Mouse (Mus musculus): Measurements from ENCODE around the gene Gabrb1. TPM values are rescaled to one million over a fixed set of nuclear protein-coding genes. Genes with fewer than 3 reads are reported as not detected.

Gene Gabrb1
- polyA plus RNA-seq, 1 experiment from 2014 or later = 0.89 TPM

- H3K27ac ChIP-seq (replicated peaks) = no peak overlapping the region
- H3K4me3 ChIP-seq (replicated peaks) = peak overlapping the region; percentile 51
- 0 out of 2 replicates have a peak, but pooled peaks cover 5% of the 10 kb centered on the region for H3K27me3 ChIP-seq
- H3K9ac ChIP-seq = no peak overlapping the region
- H3K4me1 ChIP-seq = peaks cover 17% of the 10 kb centered on the region
- no peaks in the 10 kb centered on the region for H3K9me3 ChIP-seq (replicated peaks)
- ATAC-seq (ENCODE audit: insufficient number of reproducible peaks, low FRiP score, low TSS enrichment, low read depth) = no peak
- peak overlapping the region; percentile 80 for H3K4me2 ChIP-seq (replicated peaks)
- no peaks in the 10 kb centered on the region for H3K36me3 ChIP-seq
- WGBS = 1% methylated on average over 19 of the region's 19 CpGs
Observed at GRCm38 (mm10) chr5:71699696-71700467, 42.0 kb downstream of the Gabrb1 start.

DNA sequence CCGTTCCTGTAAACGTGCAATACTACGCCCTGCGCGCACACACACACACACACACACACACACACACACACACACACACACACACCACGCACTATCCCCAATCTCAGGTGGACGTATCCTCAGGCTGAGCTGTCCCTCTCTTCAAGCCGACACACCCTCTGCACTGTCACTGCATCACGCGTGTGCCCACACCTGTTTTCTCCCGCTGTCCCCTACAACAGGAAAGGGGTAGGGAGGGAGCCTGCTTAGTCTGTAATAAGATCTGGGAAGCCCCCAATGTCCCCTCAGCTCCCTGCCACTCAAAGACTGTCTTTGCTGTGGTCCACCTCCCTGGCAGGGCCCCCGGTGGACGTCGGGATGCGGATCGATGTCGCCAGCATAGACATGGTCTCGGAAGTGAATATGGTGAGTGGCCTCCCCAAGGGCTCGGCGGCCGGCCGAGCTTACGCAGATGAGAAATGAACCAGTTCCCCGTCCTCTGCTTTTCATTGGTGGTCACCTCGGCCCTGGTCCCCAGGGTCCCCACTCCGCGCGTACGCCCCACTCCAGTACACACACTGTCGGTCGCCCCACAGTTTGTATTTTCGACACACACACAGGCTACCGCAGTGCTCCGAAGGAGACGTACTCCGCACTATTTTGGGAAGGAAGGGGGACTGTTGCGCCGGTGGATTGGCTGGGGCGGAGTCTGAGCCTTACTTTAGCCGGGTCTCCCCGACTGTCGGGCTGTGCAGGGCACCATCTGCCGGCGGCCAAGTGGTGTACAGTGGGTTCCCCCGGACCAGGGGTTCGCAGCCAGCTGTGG is 42.8 kb downstream of the Gabrb1 start:
- no peaks in the 10 kb centered on the region for H3K36me3 ChIP-seq
- ATAC-seq (ENCODE audit: insufficient number of reproducible peaks, low FRiP score, low TSS enrichment, low read depth) = peak; percentile 88
- peaks cover 17% of the 10 kb centered on the region for H3K4me1 ChIP-seq
- H3K4me3 ChIP-seq (replicated peaks) = peak overlapping the region; percentile 51
- peak overlapping the region; percentile 80 for H3K4me2 ChIP-seq (replicated peaks)
- H3K9ac ChIP-seq = peak overlapping the region; percentile 26; the same call in 1 of the 2 replicates
- no peak overlapping the region for H3K27ac ChIP-seq (replicated peaks)
- H3K9me3 ChIP-seq (replicated peaks) = no peaks in the 10 kb centered on the region
- WGBS = under 1% methylated on average over 46 of the region's 46 CpGs
- H3K27me3 ChIP-seq = 0 out of 2 replicates have a peak, but pooled peaks cover 5% of the 10 kb centered on the region

DNA sequence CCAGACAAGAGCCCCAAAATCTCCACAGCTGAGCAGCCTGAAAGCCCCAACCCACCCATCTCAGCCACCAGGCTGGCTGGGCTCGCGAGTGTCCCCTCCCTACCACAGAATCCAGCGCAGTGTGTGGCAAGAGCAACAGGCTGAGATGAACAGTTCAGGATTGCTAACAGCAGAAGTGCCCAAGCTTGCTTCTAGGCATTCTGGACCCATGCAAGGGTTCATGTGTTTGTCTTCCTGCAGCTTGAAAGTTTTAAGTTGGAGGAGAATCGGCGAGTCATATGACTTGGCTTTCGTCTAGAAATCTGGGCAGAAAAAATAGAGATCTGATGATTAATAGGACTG is 43.3 kb downstream of the Gabrb1 start:
- under 1% methylated on average over 6 of the region's 6 CpGs for WGBS
- Histone ChIP-seq H3K4me3 (replicated peaks) (peak overlapping the region; percentile 51), H3K27ac (replicated peaks) (no peak overlapping the region), H3K4me2 (replicated peaks) (peak overlapping the region; percentile 80), H3K36me3 (no peaks in the 10 kb centered on the region), H3K9me3 (replicated peaks) (no peaks in the 10 kb centered on the region), H3K27me3 (0 out of 2 replicates have a peak, but pooled peaks cover 5% of the 10 kb centered on the region), H3K9ac (peak overlapping the region; percentile 26; the same call in 1 of the 2 replicates), H3K4me1 (peaks cover 17% of the 10 kb centered on the region)
- ATAC-seq (ENCODE audit: insufficient number of reproducible peaks, low FRiP score, low TSS enrichment, low read depth) = no peak

DNA sequence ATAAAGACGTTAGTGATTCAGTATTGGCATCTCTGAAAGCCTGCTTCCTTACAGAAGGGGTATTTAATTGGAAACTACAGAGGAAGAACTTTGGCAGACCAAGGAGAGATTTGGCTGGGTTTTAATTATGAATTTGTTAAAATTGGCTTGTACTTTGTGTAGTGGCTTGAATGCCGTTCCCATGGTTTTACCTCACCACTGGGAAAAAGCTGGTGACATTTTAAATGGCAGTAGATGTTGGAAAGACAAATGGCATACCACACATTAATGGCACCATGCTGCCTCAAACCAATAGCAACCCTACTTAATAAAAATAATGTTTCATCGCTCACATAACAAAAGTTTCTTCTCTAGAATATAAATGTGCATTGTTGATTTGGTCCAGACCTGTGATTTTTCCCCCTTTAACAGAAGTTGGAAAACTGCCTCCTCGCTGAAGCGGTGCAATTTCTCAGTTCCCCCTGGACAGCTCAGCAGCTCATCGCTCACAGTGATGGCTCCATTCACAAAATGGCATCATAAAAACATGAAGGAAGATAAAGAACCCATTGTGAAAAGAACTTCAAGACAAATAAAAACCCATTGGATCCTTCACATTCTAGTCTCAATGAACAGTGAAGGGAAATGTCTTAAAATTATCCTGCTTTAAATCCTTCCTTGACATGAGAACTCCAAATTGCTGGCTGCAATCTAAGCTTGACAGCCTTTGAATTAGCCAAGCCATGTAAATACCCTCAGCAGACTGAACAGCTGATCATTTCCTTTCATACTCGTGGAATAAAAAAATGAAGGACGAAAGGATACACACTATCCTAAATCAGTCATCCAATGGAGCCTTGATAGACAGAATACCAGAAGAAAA is 75.2 kb downstream of the Gabrb1 start:
- no peaks in the 10 kb centered on the region for H3K9me3 ChIP-seq (replicated peaks)
- no peaks in the 10 kb centered on the region for H3K36me3 ChIP-seq
- H3K4me3 ChIP-seq (replicated peaks) = no peak overlapping the region
- WGBS = 73% methylated on average over 8 of the region's 8 CpGs
- no peak overlapping the region for H3K27ac ChIP-seq (replicated peaks)
- H3K9ac ChIP-seq = no peak overlapping the region
- ATAC-seq (ENCODE audit: insufficient number of reproducible peaks, low FRiP score, low TSS enrichment, low read depth) = no peak
- H3K27me3 ChIP-seq = no peaks in the 10 kb centered on the region
- H3K4me2 ChIP-seq (replicated peaks) = no peak overlapping the region
- no peaks in the 10 kb centered on the region for H3K4me1 ChIP-seq

DNA sequence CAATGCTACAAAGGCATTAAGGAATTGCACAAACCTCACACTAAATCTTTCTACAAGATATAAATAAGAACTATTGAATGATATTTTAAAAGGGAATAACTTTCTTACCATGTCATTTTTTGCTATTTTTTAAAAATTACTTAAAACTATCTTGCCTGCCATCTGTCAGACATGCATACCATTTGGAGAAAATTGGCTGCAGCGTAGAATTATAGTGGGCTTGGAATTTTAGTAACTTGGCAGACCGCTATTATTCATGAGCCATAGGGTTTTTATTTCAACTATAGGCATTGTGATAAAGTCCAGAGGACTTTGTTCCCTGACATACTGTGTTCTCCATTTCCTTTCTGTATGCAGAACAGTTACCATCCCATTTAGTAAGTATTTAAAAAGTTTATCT is 89.5 kb downstream of the Gabrb1 start:
- Histone ChIP-seq H3K27me3 (no peaks in the 10 kb centered on the region), H3K4me2 (replicated peaks) (no peak overlapping the region), H3K27ac (replicated peaks) (no peak overlapping the region), H3K9me3 (replicated peaks) (no peaks in the 10 kb centered on the region), H3K4me3 (replicated peaks) (no peak overlapping the region), H3K9ac (no peak overlapping the region), H3K4me1 (no peaks in the 10 kb centered on the region), H3K36me3 (no peaks in the 10 kb centered on the region)
- ATAC-seq (ENCODE audit: insufficient number of reproducible peaks, low FRiP score, low TSS enrichment, low read depth) = no peak
- WGBS = 57% methylated on average over 2 of the region's 2 CpGs

GRCm38 (mm10) chr5:71753966-71754365 is 96.1 kb downstream of the Gabrb1 start:
- WGBS = 75% methylated on average over 5 of the region's 5 CpGs
- no peaks in the 10 kb centered on the region for H3K36me3 ChIP-seq
- no peak overlapping the region for H3K9ac ChIP-seq
- H3K9me3 ChIP-seq (replicated peaks) = no peaks in the 10 kb centered on the region
- H3K4me1 ChIP-seq = no peaks in the 10 kb centered on the region
- H3K4me2 ChIP-seq (replicated peaks) = no peak overlapping the region
- H3K27ac ChIP-seq (replicated peaks) = no peak overlapping the region
- no peaks in the 10 kb centered on the region for H3K27me3 ChIP-seq
- ATAC-seq (ENCODE audit: insufficient number of reproducible peaks, low FRiP score, low TSS enrichment, low read depth) = no peak
- H3K4me3 ChIP-seq (replicated peaks) = no peak overlapping the region

- Histone ChIP-seq H3K27ac (replicated peaks) (no peak overlapping the region), H3K27me3 (no peaks in the 10 kb centered on the region), H3K9ac (no peak overlapping the region), H3K4me1 (no peaks in the 10 kb centered on the region), H3K9me3 (replicated peaks) (no peaks in the 10 kb centered on the region), H3K36me3 (no peaks in the 10 kb centered on the region), H3K4me3 (replicated peaks) (no peak overlapping the region), H3K4me2 (replicated peaks) (no peak overlapping the region)
- WGBS = 91% methylated on average over 6 of the region's 6 CpGs
- ATAC-seq (ENCODE audit: insufficient number of reproducible peaks, low FRiP score, low TSS enrichment, low read depth) = no peak
Observed at GRCm38 (mm10) chr5:71761105-71761504, 103.2 kb downstream of the Gabrb1 start.

- Histone ChIP-seq H3K36me3 (no peaks in the 10 kb centered on the region), H3K4me2 (replicated peaks) (no peak overlapping the region), H3K4me3 (replicated peaks) (no peak overlapping the region), H3K9me3 (replicated peaks) (no peaks in the 10 kb centered on the region), H3K9ac (no peak overlapping the region), H3K27ac (replicated peaks) (no peak overlapping the region), H3K4me1 (no peaks in the 10 kb centered on the region), H3K27me3 (no peaks in the 10 kb centered on the region)
- no peak for ATAC-seq (ENCODE audit: insufficient number of reproducible peaks, low FRiP score, low TSS enrichment, low read depth)
- WGBS = 94% methylated on average over 2 of the region's 2 CpGs
Observed at GRCm38 (mm10) chr5:71781514-71782179, 123.7 kb downstream of the Gabrb1 start.

- no peaks in the 10 kb centered on the region for H3K4me1 ChIP-seq
- WGBS = 17% methylated on average over 1 of the region's 1 CpGs
- H3K27ac ChIP-seq (replicated peaks) = no peak overlapping the region
- no peak overlapping the region for H3K4me3 ChIP-seq (replicated peaks)
- no peak overlapping the region for H3K9ac ChIP-seq
- no peaks in the 10 kb centered on the region for H3K36me3 ChIP-seq
- ATAC-seq (ENCODE audit: insufficient number of reproducible peaks, low FRiP score, low TSS enrichment, low read depth) = no peak
- no peak overlapping the region for H3K4me2 ChIP-seq (replicated peaks)
- no peaks in the 10 kb centered on the region for H3K27me3 ChIP-seq
- H3K9me3 ChIP-seq (replicated peaks) = no peaks in the 10 kb centered on the region
Observed at GRCm38 (mm10) chr5:71822862-71823261, 164.9 kb downstream of the Gabrb1 start.

GRCm38 (mm10) chr5:71828342-71828741 is 170.4 kb downstream of the Gabrb1 start:
- Histone ChIP-seq H3K27me3 (no peaks in the 10 kb centered on the region), H3K4me3 (replicated peaks) (no peak overlapping the region), H3K4me1 (no peaks in the 10 kb centered on the region), H3K9ac (no peak overlapping the region), H3K27ac (replicated peaks) (no peak overlapping the region), H3K9me3 (replicated peaks) (no peaks in the 10 kb centered on the region), H3K36me3 (no peaks in the 10 kb centered on the region), H3K4me2 (replicated peaks) (no peak overlapping the region)
- ATAC-seq (ENCODE audit: insufficient number of reproducible peaks, low FRiP score, low TSS enrichment, low read depth) = no peak
